Mouse (Mus musculus): Measurements from ENCODE around the gene Sh2d6. TPM values are rescaled to one million over a fixed set of nuclear protein-coding genes. Genes with fewer than 3 reads are reported as not detected.

Gene Sh2d6
- polyA plus RNA-seq, 1 experiment from 2014 or later = 0.26 TPM

GRCm38 (mm10) chr6:72550503-72551100, 29.1 kb upstream of the Sh2d6 start:
- H3K9ac ChIP-seq = no peak overlapping the region
- H3K4me3 ChIP-seq = no peak overlapping the region
- H3K4me1 ChIP-seq (replicated peaks) = peaks cover 18% of the 10 kb centered on the region
- no peaks in the 10 kb centered on the region for H3K27me3 ChIP-seq
- ATAC-seq (ENCODE audit: low FRiP score, low read depth) = no peak
- WGBS = 83% methylated on average over 10 of the region's 10 CpGs
- no peak overlapping the region for H3K27ac ChIP-seq (replicated peaks)
- no peak overlapping the region for H3K4me2 ChIP-seq
- no peaks in the 10 kb centered on the region for H3K9me3 ChIP-seq
- no peaks in the 10 kb centered on the region for H3K36me3 ChIP-seq

- no peak overlapping the region for H3K4me3 ChIP-seq
- H3K9ac ChIP-seq = no peak overlapping the region
- WGBS = 71% methylated on average over 6 of the region's 6 CpGs
- no peak for ATAC-seq (ENCODE audit: low FRiP score, low read depth)
- no peaks in the 10 kb centered on the region for H3K9me3 ChIP-seq
- H3K4me1 ChIP-seq (replicated peaks) = peaks cover 18% of the 10 kb centered on the region
- H3K36me3 ChIP-seq = no peaks in the 10 kb centered on the region
- no peak overlapping the region for H3K27ac ChIP-seq (replicated peaks)
- no peak overlapping the region for H3K4me2 ChIP-seq
- no peaks in the 10 kb centered on the region for H3K27me3 ChIP-seq
Measured at GRCm38 (mm10) chr6:72550025-72550424, 28.5 kb upstream of the Sh2d6 start.

- no peak for ATAC-seq (ENCODE audit: low FRiP score, low read depth)
- Histone ChIP-seq H3K9ac (no peak overlapping the region), H3K9me3 (no peaks in the 10 kb centered on the region), H3K4me2 (no peak overlapping the region), H3K36me3 (no peaks in the 10 kb centered on the region), H3K27me3 (no peaks in the 10 kb centered on the region; the same call in 1 of the 2 replicates), H3K4me1 (replicated peaks) (peaks cover 25% of the 10 kb centered on the region), H3K27ac (replicated peaks) (no peak overlapping the region), H3K4me3 (no peak overlapping the region)
- WGBS = 73% methylated on average over 9 of the region's 9 CpGs
Measured at GRCm38 (mm10) chr6:72549041-72549580, 27.6 kb upstream of the Sh2d6 start.

- 96% methylated on average over 3 of the region's 3 CpGs for WGBS
- H3K4me3 ChIP-seq = no peak overlapping the region
- no peak overlapping the region for H3K4me2 ChIP-seq
- H3K36me3 ChIP-seq = no peaks in the 10 kb centered on the region
- H3K4me1 ChIP-seq (replicated peaks) = peaks cover 15% of the 10 kb centered on the region
- no peak for ATAC-seq (ENCODE audit: low FRiP score, low read depth)
- H3K9ac ChIP-seq = no peak overlapping the region
- H3K9me3 ChIP-seq = no peaks in the 10 kb centered on the region
- no peak overlapping the region for H3K27ac ChIP-seq (replicated peaks)
- H3K27me3 ChIP-seq = no peaks in the 10 kb centered on the region; the same call in 1 of the 2 replicates
Measured at GRCm38 (mm10) chr6:72547862-72548261, 26.4 kb upstream of the Sh2d6 start.

GRCm38 (mm10) chr6:72547121-72547520, 25.6 kb upstream of the Sh2d6 start:
- Histone ChIP-seq H3K4me2 (no peak overlapping the region), H3K36me3 (no peaks in the 10 kb centered on the region), H3K27ac (replicated peaks) (no peak overlapping the region), H3K9me3 (no peaks in the 10 kb centered on the region), H3K4me3 (no peak overlapping the region), H3K27me3 (no peaks in the 10 kb centered on the region; the same call in 1 of the 2 replicates), H3K4me1 (replicated peaks) (peaks cover 8% of the 10 kb centered on the region), H3K9ac (no peak overlapping the region)
- no peak for ATAC-seq (ENCODE audit: low FRiP score, low read depth)
- 96% methylated on average over 2 of the region's 2 CpGs for WGBS

DNA sequence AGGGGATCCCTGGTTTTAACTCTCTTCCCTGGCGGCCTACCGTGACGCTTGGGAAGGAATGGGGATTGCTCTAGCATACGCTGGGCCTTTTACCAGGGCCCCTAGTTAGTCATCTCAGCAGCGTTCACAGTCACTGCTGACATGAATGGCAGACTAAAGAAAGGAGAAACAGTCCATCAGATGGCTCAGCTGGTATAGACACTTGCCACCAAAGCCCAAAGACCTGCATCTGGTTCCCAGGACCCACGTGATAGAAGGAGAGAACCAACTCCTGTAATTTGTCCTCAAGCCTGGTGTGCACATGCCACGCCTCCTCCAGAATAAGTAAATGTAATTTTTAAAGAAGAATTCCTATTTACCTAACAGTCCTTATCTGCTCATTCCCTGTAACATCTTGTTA, 23.9 kb upstream of the Sh2d6 start:
- WGBS = 50% methylated on average over 7 of the region's 7 CpGs
- Histone ChIP-seq H3K9me3 (no peaks in the 10 kb centered on the region), H3K4me1 (replicated peaks) (peaks cover 8% of the 10 kb centered on the region; the same call in 1 of the 2 replicates), H3K4me3 (no peak overlapping the region), H3K27ac (replicated peaks) (no peak overlapping the region), H3K36me3 (no peaks in the 10 kb centered on the region), H3K9ac (no peak overlapping the region), H3K4me2 (no peak overlapping the region), H3K27me3 (no peaks in the 10 kb centered on the region; the same call in 1 of the 2 replicates)
- no peak for ATAC-seq (ENCODE audit: low FRiP score, low read depth)

DNA sequence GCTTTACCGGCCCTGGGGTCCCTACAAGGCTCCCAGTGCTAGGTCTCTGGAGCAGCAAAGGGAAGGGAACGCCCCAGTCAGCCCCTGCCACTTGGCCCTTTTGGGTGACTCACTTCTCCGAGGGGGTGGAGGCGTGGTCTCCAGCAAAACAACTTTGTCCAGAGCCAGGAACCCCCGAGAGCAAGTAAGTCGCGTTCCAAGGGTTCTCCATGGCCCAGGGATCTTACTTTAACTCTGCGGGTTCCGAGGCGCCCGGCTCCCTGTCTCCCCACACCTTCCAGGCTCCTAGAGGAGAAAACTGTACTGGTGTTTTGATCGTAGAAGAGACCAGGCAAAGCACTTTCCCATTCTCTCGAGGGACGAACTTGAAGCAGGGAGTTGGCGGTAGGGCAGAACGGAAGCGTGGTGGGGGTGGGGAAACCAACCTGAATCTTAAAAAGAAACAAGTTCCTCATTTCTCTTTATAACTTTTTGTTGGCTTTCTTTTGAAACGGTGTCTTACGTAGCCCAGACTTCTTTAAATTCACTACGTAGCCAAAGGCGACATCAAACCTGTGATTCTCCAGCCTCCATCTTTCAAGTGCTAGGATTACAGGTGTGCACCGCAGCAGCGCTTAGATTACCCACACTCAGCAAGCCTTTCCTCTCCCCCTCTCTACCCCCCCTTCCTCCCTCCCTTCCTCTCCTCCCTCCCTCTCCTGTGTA, 22.9 kb upstream of the Sh2d6 start, which contains the start of gene Capg:
Capg (plus strand) TSS at position 109 of the 705 bp plus-strand sequence.
- H3K4me1 ChIP-seq (replicated peaks) = peaks cover 8% of the 10 kb centered on the region; the same call in 1 of the 2 replicates
- H3K9ac ChIP-seq = no peak within 1 kb of the TSS
- peak within 1 kb of the TSS; percentile 7 for H3K4me3 ChIP-seq
- peak within 1 kb of the TSS; percentile 7; the same call in 1 of the 2 replicates for H3K27ac ChIP-seq (replicated peaks)
- 16% methylated on average over 23 of the region's 23 CpGs for WGBS
- no peak for ATAC-seq (ENCODE audit: low FRiP score, low read depth)
- H3K9me3 ChIP-seq = no peaks in the 10 kb centered on the region
- peak within 1 kb of the TSS; percentile 29 for H3K4me2 ChIP-seq
- H3K27me3 ChIP-seq = no peaks in the 10 kb centered on the region; the same call in 1 of the 2 replicates
- no peaks in the 10 kb centered on the region for H3K36me3 ChIP-seq

DNA sequence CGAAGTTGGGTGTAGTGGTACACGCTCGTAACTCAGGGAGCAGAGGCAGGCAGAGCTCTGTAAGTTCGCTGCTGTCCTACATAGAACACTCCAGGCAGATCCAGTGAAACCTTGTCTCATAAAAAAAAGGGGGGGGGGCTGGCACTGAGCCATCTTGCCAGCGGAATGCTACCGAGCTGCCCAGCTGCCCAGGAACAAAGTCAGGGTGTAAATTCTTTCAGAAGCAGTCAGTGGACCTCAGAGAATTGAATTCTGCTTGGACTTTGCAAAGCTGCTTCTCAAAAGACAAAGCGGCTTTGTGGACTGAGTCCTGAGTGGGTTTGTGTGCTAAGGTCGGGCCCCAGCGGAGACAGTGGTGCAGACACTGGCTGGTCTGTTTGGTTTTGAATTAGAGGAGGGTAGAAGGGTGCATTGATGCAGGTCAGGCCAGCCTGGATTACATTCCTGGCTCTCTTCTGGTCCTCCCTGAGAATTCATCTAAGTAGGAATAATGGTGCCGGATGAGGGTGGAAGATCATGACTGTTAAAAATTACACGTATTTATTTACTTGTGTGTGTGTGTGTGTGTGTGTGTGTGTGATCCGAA, 21.9 kb upstream of the Sh2d6 start:
- Histone ChIP-seq H3K4me1 (replicated peaks) (peaks cover 13% of the 10 kb centered on the region), H3K4me2 (no peak overlapping the region), H3K4me3 (no peak overlapping the region), H3K27me3 (no peaks in the 10 kb centered on the region; the same call in 1 of the 2 replicates), H3K9me3 (no peaks in the 10 kb centered on the region), H3K27ac (replicated peaks) (no peak overlapping the region), H3K36me3 (no peaks in the 10 kb centered on the region), H3K9ac (no peak overlapping the region)
- 68% methylated on average over 12 of the region's 12 CpGs for WGBS
- ATAC-seq (ENCODE audit: low FRiP score, low read depth) = no peak

- H3K27ac ChIP-seq (replicated peaks) = peak overlapping the region; percentile 71; the same call in 1 of the 2 replicates
- peak; percentile 96 for ATAC-seq (ENCODE audit: low FRiP score, low read depth)
- peak overlapping the region; percentile 55 for H3K9ac ChIP-seq
- H3K4me2 ChIP-seq = peak overlapping the region; percentile 73
- no peaks in the 10 kb centered on the region for H3K36me3 ChIP-seq
- no peaks in the 10 kb centered on the region for H3K27me3 ChIP-seq
- WGBS = under 1% methylated on average over 16 of the region's 16 CpGs
- peak overlapping the region; percentile 47 for H3K4me3 ChIP-seq
- H3K9me3 ChIP-seq = no peaks in the 10 kb centered on the region
- peaks cover 20% of the 10 kb centered on the region for H3K4me1 ChIP-seq (replicated peaks)
Measured at GRCm38 (mm10) chr6:72538562-72539031, 17.1 kb upstream of the Sh2d6 start.

GRCm38 (mm10) chr6:72537998-72538500, 16.5 kb upstream of the Sh2d6 start:
- ATAC-seq (ENCODE audit: low FRiP score, low read depth) = 0 out of 2 replicates have a peak, but pooled peaks have one; percentile 0
- no peaks in the 10 kb centered on the region for H3K27me3 ChIP-seq
- H3K36me3 ChIP-seq = no peaks in the 10 kb centered on the region
- peak overlapping the region; percentile 55 for H3K9ac ChIP-seq
- H3K4me1 ChIP-seq (replicated peaks) = peaks cover 20% of the 10 kb centered on the region
- H3K9me3 ChIP-seq = no peaks in the 10 kb centered on the region
- peak overlapping the region; percentile 71; the same call in 1 of the 2 replicates for H3K27ac ChIP-seq (replicated peaks)
- peak overlapping the region; percentile 73 for H3K4me2 ChIP-seq
- 61% methylated on average over 10 of the region's 10 CpGs for WGBS
- peak overlapping the region; percentile 47 for H3K4me3 ChIP-seq

- Histone ChIP-seq H3K9ac (0 out of 2 replicates have a peak overlapping the region, but pooled peaks have one; percentile 19), H3K27me3 (no peaks in the 10 kb centered on the region), H3K4me3 (peak overlapping the region; percentile 18; the same call in 1 of the 2 replicates), H3K4me1 (replicated peaks) (peaks cover 27% of the 10 kb centered on the region), H3K9me3 (no peaks in the 10 kb centered on the region), H3K4me2 (peak overlapping the region; percentile 50), H3K27ac (replicated peaks) (peak overlapping the region; percentile 67), H3K36me3 (no peaks in the 10 kb centered on the region)
- ATAC-seq (ENCODE audit: low FRiP score, low read depth) = no peak
- WGBS = 4% methylated on average over 9 of the region's 9 CpGs
Measured at GRCm38 (mm10) chr6:72535165-72535564, 13.7 kb upstream of the Sh2d6 start.
